Mouse (Mus musculus) heart, adult 11 months (tissue): ENCODE measurements at regions not wholly inside any gene's neighbourhood (a gene's known extent, or its start where the extent isn't known, plus 50 kb on each side); places are given as distances from the start of the nearest gene placed in this dataset.

ENCODE experiments used
- DNase-seq: peaks from one replicate; pipeline ENCODE4 v3.0.0; 2022

DNA sequence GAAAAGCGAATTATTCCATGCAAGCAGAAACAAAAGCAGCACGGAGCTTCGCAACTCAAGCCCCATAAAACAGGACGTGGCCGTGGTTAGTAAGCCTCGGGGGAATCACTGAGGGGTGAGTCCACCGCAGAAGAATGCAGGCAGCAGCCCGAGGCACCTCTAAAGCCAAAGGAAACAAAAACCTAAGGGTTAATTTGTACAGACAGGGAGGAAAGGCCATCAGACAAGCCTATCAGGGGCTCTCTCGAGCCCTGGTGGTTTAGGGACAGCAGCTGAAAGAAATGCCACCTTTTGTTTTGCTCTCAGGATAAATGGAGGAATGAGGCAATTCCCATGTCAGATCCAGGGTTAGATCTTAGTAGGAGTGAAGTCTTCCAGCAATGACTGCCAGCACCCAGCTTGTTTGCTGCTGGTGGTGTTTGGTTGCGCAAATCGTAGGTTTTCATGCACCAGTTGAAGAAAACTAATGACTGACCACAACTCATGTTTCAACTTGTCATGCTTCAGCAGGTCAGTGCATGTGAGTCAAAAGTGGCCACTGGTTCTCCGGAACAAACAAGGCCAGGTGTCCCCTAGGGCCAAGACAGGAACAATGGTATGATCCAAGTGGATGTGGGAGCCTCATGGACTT is 173.9 kb upstream of the Dapk1 start:
- DNase-seq = peak; percentile 98

DNA sequence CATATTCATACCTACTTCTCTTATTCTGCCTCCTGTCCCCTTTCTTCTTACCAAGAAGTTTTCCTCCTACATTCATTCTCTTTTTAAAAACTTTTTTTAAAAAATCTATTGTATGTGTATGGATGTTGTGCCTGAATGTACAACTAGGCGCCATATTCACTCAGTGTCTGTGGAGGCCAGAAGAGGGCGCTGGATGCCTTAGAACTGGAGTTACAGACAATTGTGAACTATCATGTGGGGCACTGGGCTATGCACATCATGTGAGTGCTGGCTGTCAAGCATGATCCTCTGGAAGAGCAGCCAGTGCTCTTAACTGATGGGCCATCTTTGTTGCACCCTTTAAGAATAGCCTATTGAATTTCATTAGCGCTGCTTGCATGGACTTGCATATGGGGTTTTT is 172.6 kb upstream of the Dapk1 start:
- DNase-seq = peak; percentile 86

DNA sequence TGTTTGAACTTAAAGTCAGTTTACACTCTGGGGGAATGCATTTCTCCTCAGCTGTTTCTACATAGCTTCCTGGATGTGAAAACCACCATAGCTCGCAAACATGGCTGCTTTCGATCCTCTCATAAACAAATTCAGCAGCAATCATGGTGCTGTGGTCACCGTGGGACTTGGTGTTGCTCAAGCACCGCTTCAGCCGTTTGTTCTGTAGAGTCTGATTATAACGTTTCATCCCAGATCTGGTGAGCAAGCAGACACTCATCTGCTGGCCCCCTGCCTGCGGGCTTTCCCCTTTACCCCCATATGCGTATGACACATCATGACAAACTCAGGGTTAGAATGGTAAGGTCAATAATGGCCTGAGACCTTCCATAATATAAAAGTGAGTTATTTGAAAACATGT is 170.3 kb upstream of the Dapk1 start:
- peak; percentile 68 for DNase-seq

DNA sequence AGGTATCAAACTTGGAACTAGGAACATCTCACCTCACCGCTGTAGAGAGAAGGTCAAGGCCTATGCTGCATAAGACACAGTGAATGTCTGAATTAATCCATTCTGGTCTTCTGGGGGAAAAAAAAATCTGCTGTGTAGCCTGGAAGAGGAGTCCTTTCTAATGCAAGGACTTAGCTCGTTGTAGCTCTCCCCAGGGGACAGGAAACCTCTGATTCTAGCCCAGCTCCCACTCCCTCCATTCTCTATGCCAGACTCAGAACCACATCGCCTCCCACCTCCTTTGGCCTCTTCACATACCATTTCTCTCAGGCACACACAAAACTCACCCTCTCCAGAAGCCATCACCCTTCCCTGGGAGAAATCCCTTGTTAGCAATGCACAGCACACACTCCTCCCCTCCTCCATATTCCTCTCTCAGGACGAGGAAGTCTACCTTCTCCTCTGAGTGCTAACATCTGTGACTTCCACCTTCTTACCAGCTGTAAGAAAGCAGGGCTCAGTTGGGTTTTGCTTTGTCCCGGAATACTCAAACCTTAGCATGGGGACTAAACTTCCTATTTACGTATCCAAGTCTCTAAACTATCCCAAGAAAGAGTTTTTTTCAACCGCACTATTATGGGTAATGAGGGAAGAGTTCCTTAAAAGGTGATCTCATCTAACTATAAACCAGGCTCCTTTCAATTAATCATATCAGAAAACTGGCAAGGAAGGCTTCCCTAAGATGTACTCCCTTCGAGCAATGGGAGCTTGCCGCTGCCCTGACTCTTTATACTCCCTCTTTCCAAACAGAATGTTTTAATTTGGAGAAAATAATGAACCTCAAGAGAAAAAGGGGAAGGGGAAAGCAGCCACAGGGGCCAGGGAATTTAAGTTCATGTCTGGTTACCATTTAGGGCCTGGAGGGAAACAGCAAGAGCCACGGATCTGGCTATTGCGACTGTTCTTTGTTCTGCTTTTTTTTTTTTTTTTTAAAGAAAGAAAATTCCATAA is 167.2 kb upstream of the Dapk1 start:
- DNase-seq = peak; percentile 57

DNA sequence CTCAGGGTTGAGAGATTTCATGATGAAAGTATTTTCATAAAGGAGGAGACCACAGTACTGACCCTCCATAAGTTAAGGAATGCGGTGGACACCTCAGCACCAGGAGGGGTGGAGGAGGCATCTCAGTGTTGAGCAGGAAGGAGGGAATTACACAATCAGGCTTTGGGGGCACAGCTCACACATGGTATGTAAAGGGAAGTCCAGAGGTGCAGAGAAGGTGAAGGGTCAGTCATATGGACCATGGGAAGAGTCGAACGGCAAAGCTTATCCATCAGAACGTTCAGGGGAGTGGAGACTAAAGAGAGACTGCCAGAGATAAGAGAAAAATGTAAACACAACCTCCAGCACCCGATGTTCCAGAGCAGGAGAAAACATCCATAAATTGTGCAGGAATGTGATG is 166.4 kb upstream of the Dapk1 start:
- DNase-seq = peak; percentile 68

DNA sequence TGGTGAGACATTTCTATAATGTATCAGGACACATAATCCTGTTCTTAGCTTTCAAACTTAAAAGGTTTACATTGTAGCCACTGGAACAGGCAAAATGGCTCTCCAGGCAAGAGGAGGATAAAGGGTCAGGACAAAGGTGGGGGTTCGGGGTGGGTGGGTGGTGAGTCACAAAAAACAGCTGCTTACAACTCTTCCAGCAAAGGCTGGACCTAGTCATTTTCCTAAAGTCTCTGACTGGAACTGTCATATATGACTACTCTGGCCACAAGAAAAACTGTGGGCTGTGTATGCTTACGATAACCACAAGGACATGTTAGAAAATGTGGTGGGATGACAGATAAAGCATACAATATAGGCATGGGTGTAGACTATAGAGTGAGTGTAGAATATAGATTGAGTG is 163.6 kb upstream of the Dapk1 start:
- no peak for DNase-seq

DNA sequence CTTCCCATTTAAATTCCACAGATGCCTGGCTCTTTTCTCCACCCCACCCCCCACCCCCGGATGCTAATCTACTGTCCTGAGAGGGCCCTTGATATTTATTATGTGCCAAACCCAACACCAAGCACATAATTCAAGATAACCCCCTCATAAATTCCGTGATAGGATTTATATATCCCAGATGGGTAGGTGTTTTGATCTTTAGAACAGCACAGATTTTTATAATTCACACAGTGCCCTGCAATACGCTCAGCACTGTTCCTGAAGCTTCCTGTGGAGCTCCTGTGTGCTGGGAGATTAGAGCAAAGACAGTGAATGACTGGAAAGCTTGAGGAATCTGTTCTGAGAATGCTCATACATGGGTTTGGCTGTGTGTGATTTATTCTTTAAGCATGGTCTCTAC is 161.2 kb upstream of the Dapk1 start:
- no peak for DNase-seq

DNA sequence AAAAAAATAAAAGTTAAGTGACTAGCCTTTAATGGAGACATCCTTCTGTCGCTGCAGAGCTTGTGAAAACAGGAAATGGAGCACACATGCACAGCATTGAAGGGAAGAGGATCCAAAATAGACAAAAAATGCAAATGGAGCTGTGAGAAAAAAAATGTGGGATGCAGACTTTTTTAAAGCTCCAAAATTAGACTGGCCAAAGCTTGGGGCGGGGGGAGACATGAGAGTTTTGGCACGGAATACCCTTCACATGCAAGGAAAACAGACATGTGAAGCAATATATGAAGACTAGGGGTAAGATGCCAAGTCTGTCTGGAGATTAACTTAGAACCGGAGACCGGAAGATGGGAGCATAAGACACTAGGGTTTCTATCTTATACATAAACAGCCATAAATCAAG is 156.6 kb upstream of the Dapk1 start:
- no peak for DNase-seq

DNA sequence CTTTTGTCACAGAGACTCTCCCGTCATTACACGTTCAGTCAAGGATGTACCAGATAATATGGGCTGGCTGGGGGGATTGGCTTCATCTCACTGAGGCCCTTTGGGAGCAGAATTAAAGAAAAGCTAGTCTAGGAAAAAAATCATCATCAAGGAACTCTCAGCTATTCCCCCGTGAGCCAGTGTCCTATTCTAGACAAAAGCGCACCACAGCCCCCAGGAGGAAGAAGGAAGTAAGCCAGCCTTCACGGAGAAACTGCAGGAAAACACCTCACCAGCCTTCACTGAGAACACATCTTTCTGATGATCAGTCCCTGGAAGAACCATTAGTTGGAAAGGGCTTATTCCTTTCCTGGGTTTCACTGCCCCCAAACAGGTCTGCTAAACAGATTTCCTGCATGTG is 154.8 kb upstream of the Dapk1 start:
- peak; percentile 89 for DNase-seq

DNA sequence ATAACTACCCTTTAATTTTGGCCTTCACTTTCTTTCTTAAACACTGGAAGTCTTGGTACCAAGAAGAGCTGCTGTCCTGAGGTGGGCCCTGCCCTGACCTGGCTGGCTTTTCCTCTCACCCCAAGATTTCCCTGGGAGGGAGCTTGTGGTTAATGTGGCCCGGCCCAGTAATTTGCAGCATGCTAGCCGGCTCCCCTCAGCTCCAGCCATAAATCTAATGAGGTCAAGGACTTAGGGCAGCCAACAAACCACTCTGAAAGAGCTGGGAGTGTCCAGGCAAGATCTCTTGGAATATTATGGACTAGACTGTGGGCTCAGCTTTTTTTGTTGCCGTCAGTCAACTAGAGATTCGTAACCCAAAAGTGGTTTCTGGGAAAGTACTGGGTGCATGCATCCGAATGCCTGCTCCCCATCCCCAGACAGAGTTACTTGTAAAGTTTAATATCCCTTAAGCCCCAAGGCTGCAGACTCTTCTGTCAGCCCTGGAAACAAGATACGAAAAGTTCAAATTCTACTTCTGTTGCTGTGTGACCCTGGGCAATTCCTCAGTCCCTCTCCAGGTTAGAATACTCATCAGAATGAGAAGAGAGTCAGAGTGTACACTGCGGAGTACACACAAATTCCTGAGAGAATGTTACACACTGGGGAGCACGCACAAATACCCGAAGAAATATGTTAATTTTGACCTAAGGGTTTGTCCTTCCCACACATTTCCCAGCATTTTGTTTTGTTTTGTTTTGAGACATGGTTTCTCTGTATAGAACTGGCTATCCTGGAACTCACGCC is 150.8 kb upstream of the Dapk1 start:
- peak; percentile 88 for DNase-seq

DNA sequence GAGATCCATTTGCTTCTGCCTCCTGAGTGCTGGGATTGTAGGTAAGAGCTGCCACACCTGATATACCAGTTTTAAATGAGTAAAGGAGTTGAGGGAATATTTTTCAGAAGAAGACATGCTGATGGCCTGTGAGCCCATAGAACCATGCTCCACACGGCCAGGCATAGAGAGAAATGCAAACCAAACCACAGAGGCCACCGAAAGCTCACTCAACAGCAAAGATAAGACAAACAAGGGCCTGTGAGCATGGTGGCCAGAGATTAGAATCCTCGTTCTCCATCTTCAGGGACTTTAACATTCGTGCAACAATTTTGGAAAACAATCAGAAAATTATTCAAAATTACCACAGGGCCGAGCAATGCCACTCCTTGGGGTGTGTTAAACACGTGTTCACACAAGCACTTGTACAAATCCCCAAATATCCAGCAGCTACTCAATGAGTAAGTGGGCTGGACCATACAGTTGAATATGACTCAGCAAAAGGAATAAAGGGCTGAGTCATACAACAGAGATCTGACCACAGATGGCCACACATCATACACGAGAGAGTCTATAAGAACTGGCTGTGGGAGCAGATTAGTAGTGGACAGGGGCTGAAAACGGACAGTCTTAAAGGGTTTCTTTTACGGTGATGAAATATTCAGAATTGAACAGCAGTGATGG is 147.8 kb upstream of the Dapk1 start:
- DNase-seq = peak; percentile 14

DNA sequence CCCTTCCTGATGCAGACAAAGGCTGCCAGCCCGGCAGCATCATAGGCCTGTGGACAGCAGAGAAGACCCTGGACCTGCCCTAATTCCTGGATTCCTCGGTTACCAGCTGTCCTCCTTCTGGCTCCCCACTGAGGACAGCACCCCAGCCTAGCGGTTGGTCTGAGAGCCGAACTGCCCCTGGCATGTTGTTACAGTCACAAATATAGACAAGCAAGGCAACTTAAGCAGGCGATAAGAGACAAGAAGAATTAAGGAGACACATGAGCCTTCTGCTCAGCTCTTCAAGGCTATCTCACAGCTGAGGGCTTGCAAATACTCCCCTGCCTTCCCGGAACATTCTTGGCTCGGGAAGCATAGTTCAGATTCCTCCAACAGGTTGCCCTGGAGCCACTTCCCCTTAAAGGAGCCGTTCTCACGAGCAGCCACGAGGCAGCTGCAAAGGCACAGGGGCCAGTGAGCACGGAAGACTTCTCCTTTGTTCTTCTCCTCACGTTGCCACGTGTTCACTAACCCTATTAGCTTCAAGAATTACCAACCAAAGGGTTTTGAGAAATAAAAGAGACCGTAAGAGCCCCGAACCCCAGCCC is 146.6 kb upstream of the Dapk1 start:
- peak; percentile 96 for DNase-seq

DNA sequence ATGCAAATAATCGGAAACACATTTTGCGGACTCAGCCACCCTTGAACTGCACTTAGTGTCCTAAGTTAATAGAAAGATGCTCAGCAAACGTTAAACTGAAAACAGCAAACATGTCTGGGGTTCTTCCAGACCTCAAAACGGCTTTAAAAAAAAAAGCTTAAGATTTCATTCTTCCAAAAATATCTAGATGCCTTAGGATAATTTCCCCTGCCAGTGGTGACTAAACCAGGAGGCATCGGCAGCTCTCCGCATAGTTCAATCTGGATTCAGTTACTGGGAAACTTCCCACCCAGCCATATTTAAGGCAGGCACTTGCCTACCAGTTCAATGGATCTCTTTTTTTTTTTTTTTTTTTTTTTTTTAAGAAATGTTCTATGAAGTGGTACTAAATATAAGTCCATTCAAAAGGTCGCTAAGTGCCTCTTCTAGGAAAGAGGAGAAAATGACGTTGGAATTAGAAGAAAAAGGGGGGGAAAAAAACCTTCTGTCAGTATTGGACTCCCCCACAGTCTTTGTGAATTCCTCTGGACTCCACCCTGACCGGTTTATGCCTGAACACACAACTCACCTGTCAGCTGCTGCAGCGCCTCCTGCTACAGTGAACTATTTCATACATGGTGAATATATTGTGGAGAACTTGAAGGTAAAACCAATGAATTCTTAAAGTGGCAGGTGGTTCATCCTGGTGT is 145.7 kb upstream of the Dapk1 start:
- DNase-seq = peak; percentile 54

DNA sequence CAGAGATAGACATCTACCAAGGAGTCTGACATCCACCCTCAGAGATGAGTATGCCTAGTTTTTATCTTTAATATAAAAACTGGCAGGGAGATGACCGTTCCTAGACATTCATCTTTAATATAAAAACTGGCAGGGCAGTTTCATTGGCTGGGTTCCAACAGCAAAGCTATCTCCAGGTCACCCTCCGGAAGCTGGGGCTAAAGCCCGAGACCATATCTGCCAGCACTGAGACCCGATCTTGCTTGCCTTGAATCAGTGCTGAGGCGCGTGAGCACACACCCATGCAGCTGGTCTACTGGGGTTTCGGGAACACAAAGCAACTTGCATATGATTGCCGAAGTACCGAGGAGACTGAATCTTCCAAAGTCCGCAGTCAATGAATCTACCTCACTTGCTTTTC is 144.5 kb upstream of the Dapk1 start:
- peak; percentile 74 for DNase-seq

DNA sequence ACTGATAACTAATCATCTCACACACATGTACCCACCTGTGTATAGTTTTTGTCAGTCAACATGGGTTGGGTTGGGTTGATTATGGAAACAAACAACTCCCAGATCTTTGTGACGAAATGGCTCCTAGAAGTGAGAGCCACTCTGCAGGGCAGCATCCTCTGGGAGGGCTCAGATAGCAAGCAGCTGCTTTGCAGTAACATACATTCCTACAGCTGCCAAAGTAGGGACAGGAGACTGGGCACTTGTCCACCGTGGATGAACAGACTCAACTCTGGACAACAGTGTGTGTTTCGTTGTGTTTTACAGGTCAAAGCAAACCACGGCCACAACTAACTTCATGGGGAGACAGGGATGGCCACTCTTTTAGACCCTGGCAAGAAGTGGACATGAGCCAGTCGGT is 142.7 kb upstream of the Dapk1 start:
- DNase-seq = peak; percentile 79

DNA sequence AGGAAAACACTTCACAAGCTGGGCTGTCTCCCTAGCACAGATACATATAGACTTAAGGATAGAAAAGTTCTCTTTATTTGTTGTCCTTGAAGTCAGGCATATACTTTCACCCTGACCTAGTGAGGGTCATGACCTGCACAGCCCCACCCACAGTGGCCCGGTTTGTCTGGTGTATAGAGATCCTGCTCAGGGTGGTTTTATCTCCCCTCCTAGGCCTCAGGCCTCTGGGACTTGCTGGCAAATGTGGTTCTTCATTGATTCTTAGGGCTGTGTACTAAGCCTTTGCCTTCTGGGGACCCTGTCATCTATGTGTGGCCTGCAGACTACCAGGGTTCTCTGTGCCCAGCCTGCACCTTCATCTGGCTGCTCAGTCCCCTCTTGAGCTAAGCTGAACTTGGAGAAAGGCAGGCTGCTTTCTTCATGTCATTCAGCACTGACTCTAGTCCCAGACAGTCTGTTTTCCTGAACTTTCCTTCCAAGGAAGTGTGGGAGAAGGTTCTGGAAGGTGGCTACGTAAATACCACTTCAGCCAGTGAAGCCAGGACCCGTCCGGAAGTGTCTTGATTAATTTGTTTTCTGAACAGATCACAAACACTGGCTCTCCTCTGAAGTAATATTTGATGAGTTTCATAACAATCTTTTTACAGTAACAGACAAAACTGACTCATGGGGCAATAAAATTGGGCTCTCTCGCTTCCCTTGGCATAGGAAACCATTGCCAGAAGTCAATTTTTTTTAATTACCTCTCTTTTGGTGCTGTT is 135.0 kb upstream of the Dapk1 start:
- DNase-seq = peak; percentile 83

DNA sequence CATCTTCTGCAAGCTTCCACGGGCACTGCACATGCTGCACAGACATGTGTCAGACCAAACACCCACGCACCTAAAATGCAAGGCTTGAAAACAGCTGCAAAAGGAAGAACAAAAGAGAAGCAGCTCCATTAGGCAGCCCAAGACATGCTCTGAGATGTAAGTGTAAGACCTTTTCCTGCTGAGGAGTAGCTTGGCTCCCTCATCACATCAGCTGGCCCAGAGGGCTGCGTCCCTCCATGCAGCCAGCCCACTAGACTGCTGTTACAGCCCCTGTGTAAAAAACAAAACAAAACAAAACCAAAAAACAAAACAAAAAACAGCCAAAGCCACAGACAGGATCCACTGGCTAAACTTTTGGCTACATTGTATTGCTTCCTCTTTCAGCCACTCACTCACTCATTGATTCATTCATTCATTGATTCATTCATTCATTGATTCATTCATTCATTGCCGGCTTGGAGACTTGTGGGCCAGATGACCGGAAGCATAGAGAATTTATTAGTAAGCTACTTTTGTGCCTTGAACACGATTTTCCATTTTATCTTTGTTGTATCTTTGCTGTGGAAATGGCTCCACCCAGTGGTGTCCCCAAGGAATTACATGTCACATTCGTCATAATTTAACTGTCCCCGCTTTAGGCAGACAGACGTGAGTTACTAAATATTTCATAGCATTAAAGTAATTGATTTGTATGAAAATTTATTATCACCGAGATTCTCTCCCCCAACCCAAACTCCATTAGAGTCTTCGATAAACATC is 133.7 kb upstream of the Dapk1 start:
- peak; percentile 91 for DNase-seq

DNA sequence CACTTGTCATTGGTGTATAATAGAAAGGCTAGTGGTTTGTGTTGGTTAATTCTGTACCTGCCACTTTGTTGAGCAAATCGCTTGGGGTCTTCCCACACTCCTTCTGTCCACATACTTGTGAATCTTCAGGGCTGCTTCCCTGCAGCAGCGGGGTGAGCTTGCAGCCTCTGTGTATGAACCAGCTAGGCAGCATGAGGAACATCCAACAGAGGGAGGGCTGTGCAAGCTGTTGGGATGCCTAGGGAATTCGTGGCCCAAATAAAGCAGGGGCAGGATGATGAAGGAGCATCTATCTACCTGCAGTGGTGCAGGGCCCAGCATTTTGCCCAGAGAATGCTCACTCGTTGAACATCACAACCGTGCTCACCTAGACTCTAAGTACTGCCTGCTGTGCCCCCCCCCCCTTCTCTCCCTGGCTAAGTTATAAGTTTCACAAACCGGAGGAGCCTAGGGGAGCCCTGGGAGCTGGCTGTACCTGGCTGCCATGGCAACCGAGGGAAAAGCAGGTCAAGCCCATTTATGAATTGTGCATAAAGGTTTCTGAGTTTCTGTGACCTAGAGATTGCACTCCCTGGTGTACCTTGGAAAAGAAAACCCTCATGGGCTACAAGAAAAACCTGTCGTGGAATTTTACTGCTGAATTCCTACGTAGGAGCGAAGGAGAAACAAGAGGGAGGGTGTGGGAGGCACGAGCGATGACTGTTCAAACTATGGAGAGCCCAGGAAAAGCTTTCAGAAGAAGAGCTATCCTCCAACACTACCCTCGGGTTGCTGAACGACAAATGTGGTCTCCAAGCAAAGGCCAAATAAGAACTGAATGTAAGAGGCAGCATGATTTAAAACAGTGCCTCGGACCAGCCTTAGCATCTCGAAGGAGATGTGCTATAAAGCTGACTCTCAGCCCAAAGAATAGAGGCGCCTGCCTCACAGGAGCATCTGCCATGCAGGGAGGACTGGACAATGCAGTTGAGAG is 131.0 kb upstream of the Dapk1 start:
- DNase-seq = peak; percentile 78

DNA sequence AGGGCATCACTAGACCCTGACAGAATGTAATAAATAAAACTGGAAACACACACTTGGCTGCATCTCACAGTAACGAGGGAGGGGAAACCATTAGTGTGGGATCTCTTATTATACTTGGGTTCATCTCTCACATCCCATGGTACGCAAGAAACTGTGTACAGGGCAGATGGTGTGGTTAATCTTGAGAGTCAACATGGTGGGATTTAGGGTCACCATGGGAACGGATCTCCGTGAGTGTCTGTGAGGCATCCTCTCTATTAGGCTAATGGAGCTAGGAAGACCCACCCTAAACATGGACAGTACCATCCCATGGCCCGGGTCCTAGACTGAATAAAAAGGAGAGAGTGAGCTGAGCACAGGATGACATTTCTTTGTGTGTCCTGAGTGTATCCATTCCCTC is 130.1 kb upstream of the Dapk1 start:
- DNase-seq = peak; percentile 28
